Mouse (Mus musculus) frontal cortex, postnatal 10 days (tissue): ENCODE measurements around the gene Anxa1.

ENCODE experiments used
- DNase-seq, 2 experiments: peaks; one replicate each; pipeline ENCODE4 v3.0.0; 2022; ENCODE audit warnings: low spot score in 2 of 2, mixed read lengths in 1 of 2

The Anxa1 gene

GRCm38 (mm10) chr19:20381207-20381752 lies 9.5 kb downstream of the Anxa1 start:
- DNase-seq, result no peak

DNA sequence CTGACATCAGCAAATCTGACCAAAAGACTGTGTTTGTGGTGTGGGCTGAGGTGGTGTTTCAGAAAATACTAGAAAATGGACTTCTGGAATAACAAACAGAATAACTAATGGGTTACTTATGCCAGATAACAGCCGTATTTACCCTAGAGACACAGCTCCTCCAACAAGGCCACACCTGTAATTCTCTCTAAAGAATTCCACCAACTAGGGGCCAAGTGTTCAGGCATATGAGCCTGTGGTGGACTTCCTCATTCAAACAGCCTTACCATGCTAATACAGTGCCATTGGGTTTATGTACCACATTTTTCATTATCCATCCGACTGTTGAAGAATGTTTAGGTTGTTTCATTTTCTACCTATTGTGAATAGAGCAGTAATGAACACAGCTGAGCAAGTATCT lies 20.6 kb downstream of the Anxa1 start:
- no peak for DNase-seq

DNA sequence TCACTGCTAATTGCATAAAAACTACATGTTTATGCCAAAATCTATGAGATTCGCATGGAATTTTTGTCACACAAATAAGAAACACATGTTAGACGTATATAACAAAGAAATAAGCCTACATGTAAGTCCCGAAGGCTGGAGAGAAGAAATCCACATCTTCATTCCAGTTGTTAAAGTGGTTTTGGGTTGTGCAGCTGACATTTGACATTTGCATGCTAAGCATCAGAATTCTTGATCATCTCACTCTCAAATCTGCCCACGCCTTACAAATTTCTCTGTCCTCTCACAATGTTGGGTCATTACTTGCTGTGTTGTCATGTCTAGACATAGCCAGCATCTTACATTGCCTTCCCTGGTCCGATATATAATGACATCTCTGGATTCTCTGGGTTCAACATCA lies 24.2 kb downstream of the Anxa1 start:
- DNase-seq, result no peak

DNA sequence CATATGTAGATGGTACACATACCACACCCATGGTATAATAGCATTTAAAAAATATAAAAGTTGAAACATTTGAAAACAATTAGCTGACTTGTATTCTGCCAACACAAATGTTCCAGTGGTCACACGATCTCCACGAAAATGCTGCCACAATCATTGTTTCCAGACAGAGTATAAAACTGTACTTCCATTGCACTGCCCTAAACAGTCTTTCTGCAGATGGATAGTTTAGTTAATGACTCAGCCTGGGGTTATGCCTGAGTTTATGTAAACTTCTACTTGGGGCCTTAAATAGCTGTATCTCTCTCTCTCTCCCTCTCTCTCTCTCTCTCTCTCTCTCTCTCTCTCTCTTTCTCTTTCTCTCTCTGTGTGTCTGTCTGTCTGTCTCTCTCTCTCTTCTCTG lies 24.7 kb downstream of the Anxa1 start:
- no peak for DNase-seq

DNA sequence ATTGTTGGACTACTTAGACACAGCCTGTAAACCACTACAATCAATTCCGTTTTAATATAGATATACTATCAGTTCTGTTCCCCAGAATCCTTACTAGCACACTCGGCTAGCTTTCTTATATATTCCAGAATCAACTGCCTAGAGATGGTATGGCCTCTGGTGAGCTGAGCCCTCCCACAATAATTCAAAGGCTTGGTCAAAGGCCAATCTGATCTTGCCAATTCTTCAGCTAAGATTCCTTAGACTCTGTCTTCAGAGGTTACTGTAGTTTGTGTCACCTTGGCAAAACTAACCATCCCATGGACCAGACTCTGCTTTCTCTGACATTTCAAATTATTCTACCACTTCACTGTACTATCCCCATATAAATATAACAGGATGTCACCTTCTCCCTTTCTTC lies 25.4 kb downstream of the Anxa1 start:
- no peak for DNase-seq

DNA sequence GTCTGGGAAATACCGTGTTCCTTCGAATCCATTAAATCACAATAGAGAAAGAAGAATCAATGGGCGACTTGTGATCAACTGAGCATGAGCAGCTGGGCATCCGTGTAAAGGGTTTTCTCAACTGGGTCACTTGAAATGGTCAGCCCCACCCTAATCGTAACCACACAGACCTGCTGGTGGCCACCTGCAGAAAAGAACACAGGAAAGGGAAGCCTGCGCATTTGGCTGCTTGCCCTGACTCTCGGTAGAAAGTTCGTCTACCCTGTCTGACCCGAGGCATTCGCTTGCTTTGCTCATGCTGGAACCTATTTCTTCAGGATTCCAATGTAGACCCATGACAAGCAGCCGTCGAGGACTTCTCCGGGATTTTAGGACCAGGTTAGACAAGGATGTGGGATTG lies 25.8 kb downstream of the Anxa1 start:
- no peak for DNase-seq

GRCm38 (mm10) chr19:20363221-20363620 lies 27.5 kb downstream of the Anxa1 start:
- DNase-seq, result no peak

GRCm38 (mm10) chr19:20361917-20362577 lies 28.7 kb downstream of the Anxa1 start:
- no peak for DNase-seq

DNA sequence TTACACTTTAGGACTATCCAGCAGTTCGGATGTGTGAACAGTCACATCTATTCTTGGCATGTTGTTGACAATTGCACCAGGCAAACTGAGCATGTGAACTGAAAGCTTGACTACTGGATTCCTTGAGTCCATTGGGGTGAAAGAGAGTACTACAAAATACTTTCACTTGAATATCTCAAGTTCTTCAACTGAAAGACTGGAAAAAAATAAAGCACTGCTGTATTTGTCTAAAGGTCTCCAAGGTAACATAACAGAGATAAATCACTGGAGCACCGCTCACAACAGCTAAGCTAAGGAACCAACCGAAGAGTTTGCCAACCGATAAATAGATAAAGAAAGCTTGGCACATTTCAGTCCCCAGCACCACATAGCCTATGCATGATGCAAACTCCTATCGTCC lies 32.1 kb downstream of the Anxa1 start:
- no peak for DNase-seq

DNA sequence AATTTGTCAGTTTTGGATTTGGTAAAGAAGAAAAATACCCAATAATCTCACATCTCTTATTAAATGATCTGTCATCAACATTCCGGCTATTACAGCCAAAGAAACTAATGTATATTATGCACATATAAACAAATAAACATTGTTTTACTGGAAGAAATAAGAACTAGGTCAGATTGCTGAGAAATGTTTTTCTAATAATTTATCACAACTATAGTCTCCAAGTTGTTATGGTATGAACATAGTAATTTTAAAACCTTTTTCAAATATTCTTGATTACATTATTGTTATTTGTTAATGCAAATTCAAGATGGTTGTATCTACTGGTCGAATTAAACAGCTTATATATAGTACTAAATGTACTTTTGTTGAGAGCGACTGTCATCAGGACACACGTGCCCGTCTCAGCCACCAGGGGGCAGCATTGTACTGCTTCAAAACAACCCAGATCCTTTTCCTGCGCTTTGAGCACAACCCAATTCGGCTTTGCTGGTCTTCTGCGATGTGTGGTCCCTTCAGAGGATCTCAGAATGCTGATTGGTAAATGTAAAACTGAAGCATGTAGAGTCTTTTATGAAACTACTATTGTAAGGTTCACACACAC lies 45.3 kb downstream of the Anxa1 start:
- peak; percentile 53 to 77 for DNase-seq

GRCm38 (mm10) chr19:20344511-20345316 lies 46.0 kb downstream of the Anxa1 start:
- peak; percentile 28 to 39 for DNase-seq

GRCm38 (mm10) chr19:20344052-20344451 lies 46.7 kb downstream of the Anxa1 start:
- no peak for DNase-seq
